Mouse (Mus musculus) embryonic fibroblast, embryonic 13.5 days (primary cell): ENCODE measurements around the gene Rhox4a.
"Not testable (repeated sequence)": the region's sequence is repeated elsewhere in the genome, so short reads cannot be mapped to it uniquely, and the experiment has no call there.

Experiments used
- CTCF ChIP-seq: IDR thresholded peaks from 2 replicates; pipeline ENCODE4 v1.5.1; 2011; ENCODE audit warnings: mild to moderate bottlenecking, control low read depth, low read length, moderate library complexity, borderline replicate concordance; ENCODE audit not compliant: insufficient read depth
- POLR2A ChIP-seq: IDR thresholded peaks from 2 replicates; pipeline ENCODE4 v1.6.1; 2011; ENCODE audit warnings: low read depth, mild to moderate bottlenecking, control low read depth, low read length, moderate library complexity

GRCm38 (mm10) chrX:37249619-37250018 is 15.5 kb upstream of the Rhox4a start, which contains the start of gene Rhox3a:
- TF ChIP-seq CTCF, POLR2A: not testable (repeated sequence)
